Mouse (Mus musculus) heart, embryonic 16.5 days (tissue): ENCODE results near the gene Cnbp. TPM values are rescaled to one million over a fixed set of nuclear protein-coding genes. Genes with fewer than 3 reads are reported as not detected.
A peak's percentile ranks its signal among the peaks of the same experiment; 100 is the strongest.

ENCODE experiments used
- ATAC-seq: fragments of 200-750 bp; cut with Nextera tagmentation; replicated peaks from 2 replicates; pipeline ENCODE4 v1.8.0; 2017; ENCODE audit warnings: moderate number of reproducible peaks; ENCODE audit not compliant: insufficient read depth, low FRiP score; ENCODE audit errors: extremely low read depth
- H3K27ac ChIP-seq: fragments of 300-500 bp; sonication (generic); 2 replicates; pipeline ENCODE4 v1.5.1; 2014; ENCODE audit warnings: mild to moderate bottlenecking, low read length, control low read depth, moderate library complexity
- H3K27me3 ChIP-seq: fragments of 300-500 bp; sonication (generic); 2 replicates; pipeline ENCODE4 v1.6.1; 2014; ENCODE audit warnings: low read length, mixed read lengths; ENCODE audit not compliant: control insufficient read depth, insufficient read depth
- H3K36me3 ChIP-seq: fragments of 300-500 bp; sonication (generic); 2 replicates; pipeline ENCODE4 v1.6.1; 2014; ENCODE audit not compliant: control insufficient read depth, insufficient read depth
- H3K4me1 ChIP-seq: fragments of 300-500 bp; sonication (generic); 2 replicates; pipeline ENCODE4 v1.6.1; 2014; ENCODE audit warnings: low read length, mixed read lengths; ENCODE audit not compliant: control insufficient read depth, insufficient read depth
- H3K4me2 ChIP-seq: fragments of 300-500 bp; sonication (generic); 2 replicates; pipeline ENCODE4 v1.6.1; 2014; ENCODE audit warnings: low read depth, mild to moderate bottlenecking, control low read depth, low read length
- H3K4me3 ChIP-seq: fragments of 300-500 bp; sonication (generic); 2 replicates; pipeline ENCODE4 v1.5.1; 2014; ENCODE audit warnings: mild to moderate bottlenecking, control low read depth, low read length
- H3K9ac ChIP-seq: fragments of 300-500 bp; sonication (generic); 2 replicates; pipeline ENCODE4 v1.6.1; 2014; ENCODE audit warnings: low read length, control low read depth
- H3K9me3 ChIP-seq: fragments of 300-500 bp; sonication (generic); replicated peaks from 2 replicates; pipeline ENCODE4 v1.6.1; 2016; ENCODE audit warnings: low read length; ENCODE audit not compliant: control insufficient read depth
- WGBS: fragments of 180-500 bp; shearing (Covaris S2); extraction: QIAGEN DNeasy Blood & Tissue Kit; methylation state at CpG from one replicate; pipeline ENCODE4 v1.1.7; 2014; 5-methylcytosine and 5-hydroxymethylcytosine counted together
- polyA plus RNA-seq: library from polyadenylated mRNA; unstranded; fragments of >200 nt; fragmentation: Nextera tagmentation; extraction: Ambion mirVana; gene quantifications from 2 replicates; pipeline ENCODE4 v1.2.1, GENCODE M21; 2015

Gene Cnbp
- polyA plus RNA-seq = 713 and 783 TPM in 2 replicates

GRCm38 (mm10) chr6:87850900-87851614, at the start of gene Cnbp:
TSS of gene Cnbp (minus strand) at chr6:87851106.
- H3K36me3 ChIP-seq = peaks cover 6% of the 10 kb centered on the region; the same call in 1 of the 2 replicates
- H3K27me3 ChIP-seq = no peaks in the 10 kb centered on the region; the same call in 1 of the 2 replicates
- peak within 1 kb of the TSS; percentile 100 for H3K9ac ChIP-seq
- H3K4me1 ChIP-seq = peaks cover 26% of the 10 kb centered on the region
- ATAC-seq = peak; percentile 98
- H3K4me3 ChIP-seq = peak within 1 kb of the TSS; percentile 97
- H3K4me2 ChIP-seq = peak within 1 kb of the TSS; percentile 91
- peak within 1 kb of the TSS; percentile 88 for H3K27ac ChIP-seq
- WGBS = under 1% methylated on average over 55 of the region's 55 CpGs
- H3K9me3 ChIP-seq = no peaks in the 10 kb centered on the region

GRCm38 (mm10) chr6:87898028-87898427, 47.1 kb upstream of the Cnbp start:
- no peak overlapping the region for H3K4me3 ChIP-seq
- H3K27ac ChIP-seq = no peak overlapping the region
- no peak for ATAC-seq
- no peaks in the 10 kb centered on the region for H3K9me3 ChIP-seq
- H3K36me3 ChIP-seq = peaks cover 75% of the 10 kb centered on the region
- 92% methylated on average over 10 of the region's 10 CpGs for WGBS
- H3K4me2 ChIP-seq = no peak overlapping the region
- H3K9ac ChIP-seq = no peak overlapping the region
- H3K27me3 ChIP-seq = no peaks in the 10 kb centered on the region
- H3K4me1 ChIP-seq = no peaks in the 10 kb centered on the region

- Histone ChIP-seq H3K9me3 (no peaks in the 10 kb centered on the region), H3K4me3 (no peak overlapping the region), H3K36me3 (peaks cover 74% of the 10 kb centered on the region), H3K27me3 (no peaks in the 10 kb centered on the region), H3K4me2 (no peak overlapping the region), H3K9ac (no peak overlapping the region), H3K27ac (no peak overlapping the region), H3K4me1 (peaks cover 3% of the 10 kb centered on the region; the same call in 1 of the 2 replicates)
- ATAC-seq = no peak
- WGBS = 86% methylated on average over 7 of the region's 7 CpGs
Observed at GRCm38 (mm10) chr6:87893931-87894330, 43.0 kb upstream of the Cnbp start.

GRCm38 (mm10) chr6:87887594-87888233, 36.8 kb upstream of the Cnbp start, which contains the start of gene Copg1:
TSS of gene Copg1 (plus strand) at chr6:87887814.
- Histone ChIP-seq H3K9me3 (no peaks in the 10 kb centered on the region), H3K4me1 (peaks cover 9% of the 10 kb centered on the region), H3K36me3 (peaks cover 23% of the 10 kb centered on the region), H3K9ac (peak within 1 kb of the TSS; percentile 77), H3K27ac (peak within 1 kb of the TSS; percentile 62), H3K4me2 (peak within 1 kb of the TSS; percentile 62), H3K27me3 (no peaks in the 10 kb centered on the region), H3K4me3 (peak within 1 kb of the TSS; percentile 59)
- WGBS = under 1% methylated on average over 31 of the region's 31 CpGs
- ATAC-seq = peak; percentile 98

- no peak for ATAC-seq
- no peak overlapping the region for H3K9ac ChIP-seq
- WGBS = 76% methylated on average over 1 of the region's 1 CpGs
- peaks cover 13% of the 10 kb centered on the region for H3K36me3 ChIP-seq
- H3K27me3 ChIP-seq = no peaks in the 10 kb centered on the region
- no peak overlapping the region for H3K27ac ChIP-seq
- H3K4me3 ChIP-seq = no peak overlapping the region
- H3K4me2 ChIP-seq = no peak overlapping the region
- H3K9me3 ChIP-seq = no peaks in the 10 kb centered on the region
- peaks cover 9% of the 10 kb centered on the region for H3K4me1 ChIP-seq
Observed at GRCm38 (mm10) chr6:87886721-87887120, 35.8 kb upstream of the Cnbp start.

- Histone ChIP-seq H3K4me3 (no peak overlapping the region), H3K4me1 (no peaks in the 10 kb centered on the region), H3K9ac (no peak overlapping the region), H3K36me3 (no peaks in the 10 kb centered on the region), H3K4me2 (no peak overlapping the region), H3K9me3 (no peaks in the 10 kb centered on the region), H3K27me3 (no peaks in the 10 kb centered on the region), H3K27ac (no peak overlapping the region)
- ATAC-seq = no peak
- WGBS = 51% methylated on average over 4 of the region's 4 CpGs
Observed at GRCm38 (mm10) chr6:87882816-87883215, 31.9 kb upstream of the Cnbp start.

GRCm38 (mm10) chr6:87882221-87882620, 31.3 kb upstream of the Cnbp start:
- ATAC-seq = no peak
- H3K27me3 ChIP-seq = no peaks in the 10 kb centered on the region
- H3K9ac ChIP-seq = no peak overlapping the region
- H3K9me3 ChIP-seq = no peaks in the 10 kb centered on the region
- H3K4me1 ChIP-seq = no peaks in the 10 kb centered on the region
- no peak overlapping the region for H3K4me3 ChIP-seq
- no peaks in the 10 kb centered on the region for H3K36me3 ChIP-seq
- 63% methylated on average over 3 of the region's 3 CpGs for WGBS
- H3K4me2 ChIP-seq = no peak overlapping the region
- no peak overlapping the region for H3K27ac ChIP-seq

- no peaks in the 10 kb centered on the region for H3K4me1 ChIP-seq
- H3K36me3 ChIP-seq = no peaks in the 10 kb centered on the region
- no peaks in the 10 kb centered on the region for H3K27me3 ChIP-seq
- ATAC-seq = no peak
- no peak overlapping the region for H3K9ac ChIP-seq
- WGBS = 63% methylated on average over 3 of the region's 3 CpGs
- H3K4me2 ChIP-seq = no peak overlapping the region
- H3K9me3 ChIP-seq = no peaks in the 10 kb centered on the region
- H3K27ac ChIP-seq = no peak overlapping the region
- no peak overlapping the region for H3K4me3 ChIP-seq
Observed at GRCm38 (mm10) chr6:87879628-87880027, 28.7 kb upstream of the Cnbp start.

GRCm38 (mm10) chr6:87879010-87879409, 28.1 kb upstream of the Cnbp start:
- H3K9ac ChIP-seq = no peak overlapping the region
- no peaks in the 10 kb centered on the region for H3K27me3 ChIP-seq
- H3K9me3 ChIP-seq = no peaks in the 10 kb centered on the region
- WGBS = 39% methylated on average over 4 of the region's 4 CpGs
- no peak overlapping the region for H3K4me2 ChIP-seq
- no peaks in the 10 kb centered on the region for H3K4me1 ChIP-seq
- ATAC-seq = no peak
- no peaks in the 10 kb centered on the region for H3K36me3 ChIP-seq
- no peak overlapping the region for H3K27ac ChIP-seq
- no peak overlapping the region for H3K4me3 ChIP-seq
